Mouse (Mus musculus) inflammation-experienced regulatory T-cells, adult 6 months (primary cell): ENCODE measurements around the gene Pde1b. TPM values are rescaled to one million over a fixed set of nuclear protein-coding genes. Genes with fewer than 3 reads are reported as not detected.

Experiments used
- ATAC-seq: one replicate; pipeline ENCODE4 v1.8.0; 2017
- polyA plus RNA-seq, 3 experiments: library from polyadenylated mRNA; unstranded; fragments of 100-300 nt; shearing (Covaris generic); gene quantifications; one replicate each; pipeline ENCODE4 v1.2.1; 2017

The Pde1b gene
- polyA plus RNA-seq, 3 experiments from 2014 or later: 2.4 to 3.4 (median 3.0) TPM

GRCm38 (mm10) chr15:103552096-103552690 lies 49.4 kb downstream of the Pde1b start:
- ATAC-seq: no peak

- ATAC-seq: no peak
Observed at GRCm38 (mm10) chr15:103564981-103565380, 62.1 kb downstream of the Pde1b start, which contains the start of gene Glycam1. Gene Glycam1 (minus strand): TSS chr15:103565081.

Other genes starting within 250 kb of the Pde1b start
- gene Nfe2, start 244.6 kb upstream of the Pde1b start, polyA plus RNA-seq: 1 to 10 TPM in 2 of 3 experiments, under 1 TPM in 1; 0.96 to 1.3 (median 1.1) TPM
- gene Copz1, start 230.3 kb upstream of the Pde1b start, polyA plus RNA-seq: 100 to 1,000 TPM; 216 to 248 (median 223) TPM
- gene Gpr84, start 192.4 kb upstream of the Pde1b start, polyA plus RNA-seq: not detected
- gene Zfp385a, start 162.9 kb upstream of the Pde1b start, polyA plus RNA-seq: not detected
- gene Itga5, start 136.3 kb upstream of the Pde1b start, polyA plus RNA-seq: 1 to 10 TPM in 2 of 3 experiments, under 1 TPM in 1; 0.74 to 1.8 (median 1.5) TPM
- gene Gtsf1, start 72.6 kb upstream of the Pde1b start, polyA plus RNA-seq: under 1 TPM in 1 of 3 experiments, not detected in 2; 0.62 TPM
- not detected for gene Gtsf2, start 54.6 kb upstream of the Pde1b start, polyA plus RNA-seq
- 10 to 100 TPM; 78.2 to 92.5 (median 81.4) TPM for gene Nckap1l, start 49.2 kb upstream of the Pde1b start, polyA plus RNA-seq
- under 1 TPM in 1 of 3 experiments, not detected in 2; 0.51 TPM for gene Ppp1r1a, start 35.0 kb downstream of the Pde1b start, polyA plus RNA-seq
- gene Glycam1, start 62.0 kb downstream of the Pde1b start, polyA plus RNA-seq: not detected